Comparison of ENCODE assay signal across 9 mouse cellular contexts in genomic region chr3:98339706-98340109, GRCm38 (mm10). TPM values are rescaled to one million over a fixed set of nuclear protein-coding genes. Genes with fewer than 3 reads are reported as not detected.
DNase-seq lines count a peak whose midpoint lies in the region; ATAC-seq lines count a peak whose summit lies in the region.
"Not testable (repeated sequence)": the region's sequence is repeated elsewhere in the genome, so short reads cannot be mapped to it uniquely, and the experiment has no call there.
"Had no signal": no experiment of that assay in that cellular context is flagged by ENCODE, and none has a peak within 500 bp of the region (broad histone marks: within the 10 kb centered on the region; RNA-seq: fewer than 3 reads in every experiment).

Gene Phgdh, minus strand, starts transcription at chr3:98339990.

- 0% methylated on average over 10 of the region's 10 CpGs for WGBS in embryonic facial prominence, embryonic 13.5 days
- WGBS in limb, embryonic 11.5 days = 0% methylated on average over 10 of the region's 10 CpGs
- WGBS in midbrain, embryonic 11.5 days = 0% methylated on average over 10 of the region's 10 CpGs

- not testable (repeated sequence) for H3K36me3 ChIP-seq in embryonic facial prominence, embryonic 13.5 days; limb, embryonic 11.5 days (ENCODE audit: control insufficient read depth, insufficient read depth, low read length); midbrain, embryonic 11.5 days (ENCODE audit: control insufficient read depth, insufficient read depth, low read length)

- peak; percentile 94 for DNase-seq in 3T3-L1 (ENCODE audit: low read depth, low spot score)
- peak; percentile 69 to 73 for DNase-seq in adrenal gland, postnatal 36 days
- peak; percentile 36 for DNase-seq in heart, adult 8-10 months (ENCODE audit: low spot score)
- peak; percentile 62 for DNase-seq in kidney, adult 18-20 months
- DNase-seq in limb, embryonic 11.5 days (ENCODE audit: low spot score) = peak; percentile 83
- peak; percentile 96 for DNase-seq in midbrain, embryonic 11.5 days (ENCODE audit: low spot score, missing footprints)
- DNase-seq in spleen, adult 18-20 months = peak; percentile 70 to 75

- peak within 1 kb of the TSS; percentile 85 for H3K9ac ChIP-seq in embryonic facial prominence, embryonic 13.5 days
- peak within 1 kb of the TSS; percentile 90 for H3K9ac ChIP-seq in limb, embryonic 11.5 days (ENCODE audit: low read length)
- peak within 1 kb of the TSS; percentile 86 for H3K9ac ChIP-seq in midbrain, embryonic 11.5 days (ENCODE audit: low read length)

- not testable (repeated sequence) for H3K27me3 ChIP-seq in embryonic facial prominence, embryonic 13.5 days; limb, embryonic 11.5 days (ENCODE audit: control insufficient read depth, insufficient read depth, low read length); midbrain, embryonic 11.5 days (ENCODE audit: control insufficient read depth, insufficient read depth, low read length)

- peak within 1 kb of the TSS; percentile 93 for H3K27ac ChIP-seq in embryonic facial prominence, embryonic 13.5 days
- peak within 1 kb of the TSS; percentile 75 for H3K27ac ChIP-seq in limb, embryonic 11.5 days (replicated peaks; ENCODE audit: low read depth, low read length)
- H3K27ac ChIP-seq in midbrain, embryonic 11.5 days (ENCODE audit: low read depth, low read length) = not testable (repeated sequence)

- H3K4me3 ChIP-seq in embryonic facial prominence, embryonic 13.5 days = peak within 1 kb of the TSS; percentile 74
- peak within 1 kb of the TSS; percentile 86 for H3K4me3 ChIP-seq in limb, embryonic 11.5 days (ENCODE audit: low read depth, low read length)
- peak within 1 kb of the TSS; percentile 79 for H3K4me3 ChIP-seq in midbrain, embryonic 11.5 days (ENCODE audit: low read depth, low read length)

- not testable (repeated sequence) for H3K9me3 ChIP-seq in embryonic facial prominence, embryonic 13.5 days; limb, embryonic 11.5 days (ENCODE audit: control insufficient read depth, low read length); midbrain, embryonic 11.5 days (ENCODE audit: control insufficient read depth, low read length)

- peaks cover 41% of the 10 kb centered on the region for H3K4me1 ChIP-seq in embryonic facial prominence, embryonic 13.5 days
- H3K4me1 ChIP-seq in limb, embryonic 11.5 days (ENCODE audit: control insufficient read depth, insufficient read depth, low read length) = peaks cover 25% of the 10 kb centered on the region
- peaks cover 24% of the 10 kb centered on the region for H3K4me1 ChIP-seq in midbrain, embryonic 11.5 days (ENCODE audit: control insufficient read depth, insufficient read depth, low read length)

- peak; percentile 87 for ATAC-seq in embryonic facial prominence, embryonic 13.5 days (ENCODE audit: insufficient number of reproducible peaks, insufficient read depth, low FRiP score, low TSS enrichment, low read depth)
- peak; percentile 83 for ATAC-seq in limb, embryonic 11.5 days (ENCODE audit: insufficient number of reproducible peaks, low FRiP score, low TSS enrichment, low read depth)
- ATAC-seq in midbrain, embryonic 11.5 days (ENCODE audit: low FRiP score) = peak; percentile 84

- H3K4me2 ChIP-seq in embryonic facial prominence, embryonic 13.5 days = peak within 1 kb of the TSS; percentile 78
- H3K4me2 ChIP-seq in limb, embryonic 11.5 days (ENCODE audit: low read depth, severe bottlenecking) = peak within 1 kb of the TSS; percentile 83
- H3K4me2 ChIP-seq in midbrain, embryonic 11.5 days = peak within 1 kb of the TSS; percentile 90

RNA-seq across cellular contexts. Expression of gene Phgdh, which starts in this region (rescaled TPM):
- total RNA-seq in adrenal gland, postnatal 36 days (2021) = 10 to 100 TPM; 14.7 to 16.0 TPM
- polyA plus RNA-seq in embryonic facial prominence, embryonic 13.5 days (2015; fragmentation: Nextera tagmentation; extraction: Ambion mirVana) = 229 and 256 TPM in 2 replicates
- 1 to 10 TPM; 1.1 to 1.8 (median 1.5) TPM for total RNA-seq in heart, adult 8-10 months (2022)
- 318 and 329 TPM in 2 replicates for polyA plus RNA-seq in limb, embryonic 11.5 days (2014; fragmentation: Nextera tagmentation; extraction: Ambion mirVana)
- polyA plus RNA-seq in midbrain, embryonic 11.5 days (2014; fragmentation: Nextera tagmentation; extraction: Ambion mirVana) = 317 and 361 TPM in 2 replicates
- total RNA-seq: G1E had no signal
- polyA plus RNA-seq: G1E had no signal

Comparison
In these comparisons a context has a peak if more than half of its experiments do, and no peak if none do; other contexts are left out.
1. RNA of gene Phgdh (total RNA-seq): 14.7 to 16.0 TPM in adrenal gland, postnatal 36 days; 1.1 to 1.8 TPM in heart, adult 8-10 months; every median in the first group is over 4 times any median in the second.
2. DNase-seq: peak in every context shown above with its lines; median percentile 96 in midbrain, embryonic 11.5 days; 94 in 3T3-L1; 83 in limb, embryonic 11.5 days; 72 in spleen, adult 18-20 months; 71 in adrenal gland, postnatal 36 days; 62 in kidney, adult 18-20 months; 36 in heart, adult 8-10 months.
3. Peak in every context shown above with its lines, with median percentiles within 50 percentile points of each other: ATAC-seq, H3K4me2 ChIP-seq, H3K4me3 ChIP-seq and H3K9ac ChIP-seq.